Mouse (Mus musculus) MEL (cell line): ENCODE results near the gene Sh3gl2. TPM values are rescaled to one million over a fixed set of nuclear protein-coding genes. Genes with fewer than 3 reads are reported as not detected.

Experiments used
- DNase-seq: peaks from one replicate; pipeline ENCODE4 v3.0.0; 2011; ENCODE audit warnings: low read depth, low spot score
- H3K27ac ChIP-seq: 2 replicates; pipeline ENCODE4 v1.5.1; 2012; ENCODE audit warnings: low read depth, mild to moderate bottlenecking, control low read depth, low read length, moderate library complexity; ENCODE audit not compliant: control insufficient read depth
- H3K27me3 ChIP-seq, 2 experiments: fragments of 150-350 bp in 1 of 2; sonication (generic) in 1 of 2; 2 replicates each; pipeline ENCODE4 v1.6.1; 2012; ENCODE audit warnings: low read length in 2 of 2, mild to moderate bottlenecking in 2 of 2, improper control_type of control experiment in 1 of 2, moderate library complexity in 1 of 2; ENCODE audit not compliant: insufficient read depth in 2 of 2, control insufficient read depth in 1 of 2
- H3K36me3 ChIP-seq, 2 experiments: 2 replicates each; pipeline ENCODE4 v1.6.1; 2012 to 2014; ENCODE audit warnings: low read length in 2 of 2, improper control_type of control experiment in 1 of 2, inconsistent platforms in 1 of 2, mild to moderate bottlenecking in 1 of 2; ENCODE audit not compliant: insufficient read depth in 2 of 2, control insufficient read depth in 1 of 2
- H3K4me1 ChIP-seq, 2 experiments: fragments of 150-350 bp in 1 of 2; sonication (generic) in 1 of 2; 2 replicates each; pipeline ENCODE4 v1.6.1; 2012; ENCODE audit warnings: low read length in 2 of 2, improper control_type of control experiment in 1 of 2, mild to moderate bottlenecking in 1 of 2; ENCODE audit not compliant: insufficient read depth in 2 of 2, control insufficient read depth in 1 of 2
- H3K4me3 ChIP-seq, 2 experiments: fragments of 150-350 bp in 1 of 2; sonication (generic) in 1 of 2; 2 replicates each; pipeline ENCODE4 v1.5.1; 2012; ENCODE audit warnings: low read depth in 2 of 2, low read length in 2 of 2, mild to moderate bottlenecking in 2 of 2, moderate library complexity in 2 of 2, control low read depth in 1 of 2, improper control_type of control experiment in 1 of 2; ENCODE audit not compliant: control insufficient read depth in 1 of 2, insufficient read depth in 1 of 2
- H3K79me2 ChIP-seq: 2 replicates; pipeline ENCODE4 v1.6.1; 2012; ENCODE audit warnings: mild to moderate bottlenecking, low read length, moderate library complexity; ENCODE audit not compliant: control insufficient read depth, poor library complexity, insufficient read depth
- H3K9ac ChIP-seq: 2 replicates; pipeline ENCODE4 v1.6.1; 2012; ENCODE audit warnings: low read depth, mild to moderate bottlenecking, control low read depth, low read length, moderate library complexity; ENCODE audit not compliant: control insufficient read depth, poor library complexity, severe bottlenecking
- H3K9me3 ChIP-seq: fragments of 150-350 bp; sonication (generic); replicated peaks from 2 replicates; pipeline ENCODE4 v1.6.1; 2012; ENCODE audit warnings: mild to moderate bottlenecking, low read length, improper control_type of control experiment, moderate library complexity; ENCODE audit not compliant: insufficient read depth
- BHLHE40 ChIP-seq: IDR thresholded peaks from 2 replicates; pipeline ENCODE4 v1.6.1; 2012; ENCODE audit warnings: low read depth, mild to moderate bottlenecking, inconsistent platforms, low read length, improper control_type of control experiment, borderline replicate concordance
- CHD2 ChIP-seq: IDR thresholded peaks from 2 replicates; pipeline ENCODE4 v1.6.1; 2011; ENCODE audit warnings: low read length, improper control_type of control experiment
- E2F4 ChIP-seq: IDR thresholded peaks from 2 replicates; pipeline ENCODE4 v1.6.1; 2011; ENCODE audit warnings: low read depth, low read length, improper control_type of control experiment, borderline replicate concordance
- KAT2A ChIP-seq: conservative IDR thresholded peaks from 2 replicates; pipeline ENCODE4 v1.6.1; 2012; ENCODE audit warnings: low read depth, low read length, improper control_type of control experiment, inconsistent platforms
- MEF2A ChIP-seq: IDR thresholded peaks from 2 replicates; pipeline ENCODE4 v1.6.1; 2014; ENCODE audit warnings: low read depth, mild to moderate bottlenecking, inconsistent platforms, low read length, improper control_type of control experiment; ENCODE audit not compliant: poor library complexity, insufficient replicate concordance, severe bottlenecking; ENCODE audit errors: extremely low read depth
- MXI1 ChIP-seq: IDR thresholded peaks from 2 replicates; pipeline ENCODE4 v1.6.1; 2011; ENCODE audit warnings: mild to moderate bottlenecking, low read depth, low read length, improper control_type of control experiment
- MYB ChIP-seq: IDR thresholded peaks from 2 replicates; pipeline ENCODE4 v1.6.1; 2011; ENCODE audit warnings: mild to moderate bottlenecking, low read depth, low read length, improper control_type of control experiment
- NRF1 ChIP-seq: IDR thresholded peaks from 2 replicates; pipeline ENCODE4 v1.6.1; 2014; ENCODE audit warnings: low read depth, mild to moderate bottlenecking, inconsistent platforms, low read length, improper control_type of control experiment, moderate library complexity; ENCODE audit not compliant: poor library complexity, insufficient read depth, severe bottlenecking
- POLR2AphosphoS2 ChIP-seq: IDR thresholded peaks from 2 replicates; pipeline ENCODE4 v1.6.1; 2011; ENCODE audit warnings: low read length, improper control_type of control experiment
- RAD21 ChIP-seq: IDR thresholded peaks from 2 replicates; pipeline ENCODE4 v1.6.1; 2011; ENCODE audit warnings: mild to moderate bottlenecking, low read depth, low read length, improper control_type of control experiment
- RCOR1 ChIP-seq: IDR thresholded peaks from 2 replicates; pipeline ENCODE4 v1.6.1; 2012; ENCODE audit warnings: low read depth, mild to moderate bottlenecking, inconsistent platforms, low read length, improper control_type of control experiment
- SMC3 ChIP-seq: IDR thresholded peaks from 2 replicates; pipeline ENCODE4 v1.6.1; 2011; ENCODE audit warnings: low read depth, low read length, improper control_type of control experiment
- TAL1 ChIP-seq: IDR thresholded peaks from 2 replicates; pipeline ENCODE4 v1.6.1; 2012; ENCODE audit warnings: mild to moderate bottlenecking, inconsistent platforms, low read length, moderate library complexity, mixed read lengths
- USF2 ChIP-seq, 2 experiments: IDR thresholded peaks; 2 replicates each; pipeline ENCODE4 v1.6.1; 2011 to 2012; ENCODE audit warnings: improper control_type of control experiment in 2 of 2, low read length in 2 of 2, borderline replicate concordance in 1 of 2, inconsistent platforms in 1 of 2, low read depth in 1 of 2, mild to moderate bottlenecking in 1 of 2; ENCODE audit not compliant: insufficient read depth in 1 of 2
- ZNF384 ChIP-seq: IDR thresholded peaks from 2 replicates; pipeline ENCODE4 v1.6.1; 2012; ENCODE audit warnings: low read depth, mild to moderate bottlenecking, inconsistent platforms, low read length, improper control_type of control experiment
- polyA plus RNA-seq, 2 experiments: library from polyadenylated mRNA; stranded (reverse) in 1 of 2; unstranded in 1 of 2; fragments of >175 nt in 1 of 2; fragments of >200 nt in 1 of 2; gene quantifications; 2 replicates each; pipeline versions ENCODE4 v1.2.1 to v1.2.4; 2012; ENCODE audit warnings: low replicate concordance in 2 of 2, low read depth in 1 of 2; ENCODE audit not compliant: insufficient read length in 2 of 2, insufficient read depth in 1 of 2, missing spikeins in 1 of 2
- total RNA-seq: library from RNA; depleted of rRNA; stranded (reverse); fragments of 300-350 nt; gene quantifications from 2 replicates; pipeline ENCODE4 v1.2.3, GENCODE M21; 2012

Gene Sh3gl2
- total and polyA plus RNA-seq, 3 experiments: not detected

- H3K4me1 ChIP-seq: no peaks in the 10 kb centered on the region
- H3K27ac ChIP-seq: no peak overlapping the region
- H3K9ac ChIP-seq: no peak overlapping the region
- no peak for TF ChIP-seq SMC3
- TF ChIP-seq USF2 (IDR thresholded peaks at IDR 0.05; ENCODE audit: borderline replicate concordance in 1 of 2, insufficient read depth in 1 of 2, low read depth in 1 of 2, low read length in 2 of 2): no peak
- TF ChIP-seq MXI1: no peak
- no peak for TF ChIP-seq NRF1
- TF ChIP-seq RCOR1: no peak
- TF ChIP-seq MYB: no peak
- no peak for TF ChIP-seq ZNF384
- no peak for TF ChIP-seq BHLHE40
- no peak for TF ChIP-seq TAL1
- TF ChIP-seq MEF2A: no peak
- no peak for TF ChIP-seq E2F4
- no peak for DNase-seq
- no peaks in the 10 kb centered on the region for H3K9me3 ChIP-seq
- no peaks in the 10 kb centered on the region for H3K79me2 ChIP-seq
- H3K36me3 ChIP-seq: no peaks in the 10 kb centered on the region
- H3K4me3 ChIP-seq: no peak overlapping the region
- H3K27me3 ChIP-seq: no peaks in the 10 kb centered on the region
These were observed 472.7 kb downstream of the Sh3gl2 start for GRCm38 (mm10) chr4:85677621-85678020.

- no peak for DNase-seq
- no peak overlapping the region for H3K4me3 ChIP-seq
- H3K27me3 ChIP-seq: no peaks in the 10 kb centered on the region
- no peak overlapping the region for H3K27ac ChIP-seq
- H3K9me3 ChIP-seq: no peaks in the 10 kb centered on the region
- no peak overlapping the region for H3K9ac ChIP-seq
- H3K36me3 ChIP-seq: no peaks in the 10 kb centered on the region
- H3K4me1 ChIP-seq: no peaks in the 10 kb centered on the region
- TF ChIP-seq MYB: no peak
- no peak for TF ChIP-seq SMC3
- no peak for TF ChIP-seq CHD2
- TF ChIP-seq KAT2A: no peak
- TF ChIP-seq POLR2AphosphoS2: no peak
- TF ChIP-seq RAD21: no peak
- no peaks in the 10 kb centered on the region for H3K79me2 ChIP-seq
These were observed 481.2 kb downstream of the Sh3gl2 start for GRCm38 (mm10) chr4:85686160-85686559.
